Mouse (Mus musculus) urinary bladder, postnatal 36 days (tissue): ENCODE measurements at regions not wholly inside any gene's neighbourhood (a gene's known extent, or its start where the extent isn't known, plus 50 kb on each side); places are given as distances from the start of the nearest gene placed in this dataset.
"Not testable (repeated sequence)": the region's sequence is repeated elsewhere in the genome, so short reads cannot be mapped to it uniquely, and the experiment has no call there.

ENCODE experiments used
- DNase-seq, 2 experiments: peaks; one replicate each; pipeline ENCODE4 v3.0.0; 2022; ENCODE audit warnings: low spot score in 2 of 2, mixed read lengths in 1 of 2

DNA sequence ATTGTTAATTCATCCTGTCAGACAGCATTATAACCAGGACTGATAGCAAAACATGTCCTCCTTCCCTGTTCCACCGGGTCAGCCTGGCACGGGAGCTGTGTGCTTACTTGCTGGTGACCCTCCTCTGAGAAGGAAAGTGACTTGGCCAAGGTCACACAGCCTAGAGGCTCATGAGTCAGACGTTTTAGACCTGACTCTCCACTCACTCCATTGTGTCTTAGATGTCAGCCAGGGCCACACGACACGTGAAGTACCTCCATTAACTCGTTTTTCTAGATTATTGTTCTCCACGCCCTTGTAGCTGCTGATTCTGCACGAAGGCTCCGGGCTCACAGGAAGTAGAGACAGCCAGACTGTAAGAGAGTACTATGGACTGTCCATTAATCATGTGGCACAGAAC lies 340.8 kb downstream of the Diras2 start:
- no peak for DNase-seq

- DNase-seq: no peak
Observed at GRCm38 (mm10) chr13:52190848-52191590, 340.1 kb downstream of the Diras2 start.

GRCm38 (mm10) chr13:52196917-52197316 lies 334.2 kb downstream of the Diras2 start:
- no peak for DNase-seq

DNA sequence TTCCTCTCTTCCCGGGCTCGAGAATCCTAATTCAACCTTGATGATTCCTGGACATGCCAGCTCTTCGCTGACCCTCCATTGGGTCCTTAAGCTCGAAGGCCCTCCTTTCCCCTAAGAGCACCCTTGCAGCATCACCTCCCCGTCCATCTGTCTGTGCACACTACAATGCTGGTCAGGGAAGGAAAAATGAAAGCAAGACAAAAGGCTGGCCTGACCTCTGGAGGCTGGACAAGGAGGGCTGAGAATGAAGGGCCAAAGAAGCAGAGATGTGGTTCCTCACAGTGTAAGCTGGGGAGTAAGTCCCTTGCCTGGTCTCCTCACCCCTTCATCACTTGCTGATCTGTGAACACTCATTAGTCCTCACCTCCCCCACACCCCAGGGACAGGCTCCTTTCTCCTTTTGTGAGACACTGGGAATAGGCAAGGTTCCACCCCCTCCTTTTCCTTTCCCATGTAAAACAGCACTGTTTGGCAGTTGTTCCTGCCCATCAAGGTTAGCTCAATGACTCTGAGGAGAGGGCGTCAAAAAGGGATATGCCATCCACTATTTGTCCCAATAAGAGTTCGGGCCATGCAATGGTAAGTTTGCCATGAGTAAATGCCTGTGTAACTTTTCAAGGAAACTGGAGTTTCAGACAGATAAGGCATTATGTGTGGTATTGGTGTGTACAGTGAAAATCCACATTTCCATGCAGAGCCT lies 332.3 kb downstream of the Diras2 start:
- DNase-seq: no peak

- no peak for DNase-seq
Observed at GRCm38 (mm10) chr13:52202372-52202771, 328.7 kb downstream of the Diras2 start.

- DNase-seq: no peak
Observed at GRCm38 (mm10) chr13:52205951-52206350, 325.1 kb downstream of the Diras2 start.

GRCm38 (mm10) chr13:52216343-52216742 lies 314.7 kb downstream of the Diras2 start:
- no peak for DNase-seq

GRCm38 (mm10) chr13:52217066-52217465 lies 314.0 kb downstream of the Diras2 start:
- DNase-seq: no peak

- no peak for DNase-seq
Observed at GRCm38 (mm10) chr13:52217741-52218140, 313.3 kb downstream of the Diras2 start.

DNA sequence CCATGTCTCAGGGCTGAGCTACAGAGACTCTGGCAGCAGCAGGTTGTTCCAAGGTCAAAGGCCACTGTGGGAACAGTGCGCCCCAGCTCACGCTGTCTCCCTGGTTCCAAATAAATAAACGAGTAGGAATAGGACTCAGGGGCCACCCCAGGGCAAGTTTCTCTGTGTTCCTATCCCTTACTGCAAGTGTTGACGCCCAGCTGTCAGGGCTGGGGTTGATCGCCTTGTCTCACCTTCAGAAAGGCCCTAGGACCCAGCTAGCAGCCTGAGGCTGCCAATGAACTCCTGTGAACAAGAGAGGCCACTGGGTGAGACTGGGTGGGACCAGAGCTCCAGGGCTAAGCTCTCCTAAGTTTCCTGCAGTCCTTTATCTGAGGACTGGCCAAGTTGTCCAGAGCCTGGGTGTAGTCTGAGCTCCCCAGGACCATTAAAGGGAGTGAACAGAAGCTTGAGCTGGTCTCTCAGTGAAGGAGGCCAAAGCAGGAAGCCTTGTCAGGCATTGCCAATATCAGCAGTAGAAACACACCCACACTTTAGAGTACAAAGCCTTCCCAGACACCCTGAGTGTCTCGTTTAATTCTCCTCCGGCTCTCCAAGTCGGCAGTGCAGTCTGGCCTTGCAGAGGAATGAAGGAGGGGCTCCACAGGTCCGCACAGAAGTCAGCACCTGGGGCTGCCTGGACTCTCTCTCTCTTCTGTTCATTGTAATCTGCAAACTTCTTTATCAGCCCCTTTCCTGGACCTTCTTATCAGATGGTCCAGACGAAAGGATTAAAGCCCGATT lies 308.6 kb downstream of the Diras2 start:
- peak in 1 of 2 experiments; percentile 16 for DNase-seq

DNA sequence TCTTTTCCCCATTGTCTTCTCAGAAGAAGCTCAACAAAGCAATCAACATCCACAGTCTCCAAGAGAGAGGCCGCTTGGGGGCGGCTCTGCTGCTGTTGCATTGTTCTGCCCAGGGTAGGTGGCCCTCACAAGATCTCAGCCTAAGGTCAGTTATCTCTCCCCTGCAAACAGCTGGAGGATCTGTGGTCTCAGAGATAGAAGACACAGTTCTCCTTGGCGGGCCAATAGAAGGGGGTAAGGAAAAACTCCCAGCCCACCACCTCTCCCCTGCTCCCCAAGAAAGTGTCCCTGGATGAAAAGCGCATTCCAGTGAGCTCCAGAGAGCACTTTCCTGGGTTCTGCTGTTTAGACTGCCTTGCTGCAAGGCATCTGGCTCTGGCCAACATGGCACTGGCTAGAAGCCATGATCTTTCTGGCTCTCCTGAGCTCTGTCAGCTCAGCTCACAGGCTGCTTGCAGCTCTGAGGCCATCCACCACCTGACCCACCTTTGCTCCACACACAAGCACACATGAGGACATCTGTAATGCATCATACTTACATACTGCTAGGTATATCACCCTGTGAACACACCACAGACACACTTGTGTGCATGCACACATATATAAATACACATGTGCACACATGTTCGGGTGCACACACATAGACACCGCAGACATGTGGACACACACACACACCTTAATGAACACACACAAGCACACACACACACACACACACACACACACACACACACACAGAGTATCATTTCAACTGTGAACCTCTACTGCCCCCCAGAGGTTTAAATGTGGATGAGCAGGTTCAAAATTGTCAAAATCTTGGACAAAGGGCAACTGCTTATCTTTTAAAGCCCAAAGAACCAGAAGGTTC lies 307.7 kb downstream of the Diras2 start:
- DNase-seq: peak in 1 of 2 experiments; percentile 44

DNA sequence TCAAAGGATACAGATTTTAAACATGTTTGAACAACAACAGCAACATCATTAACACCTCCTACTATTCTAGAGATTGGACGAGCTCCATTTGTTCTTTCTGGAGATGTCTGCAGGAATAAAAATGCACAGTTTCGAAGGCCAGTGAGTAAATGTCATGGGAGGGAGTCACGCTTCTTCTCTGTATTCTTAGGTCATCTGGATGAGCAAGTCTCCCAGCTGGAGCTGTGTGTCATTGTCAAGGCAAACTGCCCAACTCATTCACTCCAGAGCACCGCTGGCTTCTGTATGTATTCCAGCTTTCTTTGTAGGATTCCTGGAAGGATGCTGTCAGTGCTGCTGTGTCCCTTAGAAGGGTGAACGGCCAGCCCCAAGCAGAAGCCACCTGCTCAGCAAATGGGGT lies 297.1 kb downstream of the Diras2 start:
- peak in 1 of 2 experiments; percentile 19 for DNase-seq

GRCm38 (mm10) chr13:52236105-52236504 lies 295.0 kb downstream of the Diras2 start:
- DNase-seq: peak in 1 of 2 experiments; percentile 23

- DNase-seq: no peak
Observed at GRCm38 (mm10) chr13:52239563-52239962, 291.5 kb downstream of the Diras2 start.

DNA sequence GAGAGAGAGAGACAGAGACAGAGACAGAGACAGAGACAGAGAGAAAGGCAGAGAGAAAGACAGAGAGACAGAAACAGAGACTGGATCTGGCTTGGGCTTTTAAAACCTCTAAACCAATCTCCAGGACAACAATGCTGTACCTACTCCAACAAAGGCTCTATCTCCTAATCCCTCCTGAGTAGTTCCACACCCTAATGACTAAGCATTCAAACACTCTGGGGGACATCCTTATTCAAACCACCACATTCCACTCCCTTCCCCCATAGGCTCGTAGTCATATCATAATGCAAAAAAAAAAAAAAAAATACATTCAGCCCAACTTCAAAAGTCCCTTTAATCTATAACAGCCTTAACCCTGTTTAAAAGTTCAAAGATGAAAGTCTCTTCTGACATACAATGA lies 289.3 kb downstream of the Diras2 start:
- no peak for DNase-seq

GRCm38 (mm10) chr13:52249492-52249891 lies 281.6 kb downstream of the Diras2 start:
- DNase-seq: no peak

DNA sequence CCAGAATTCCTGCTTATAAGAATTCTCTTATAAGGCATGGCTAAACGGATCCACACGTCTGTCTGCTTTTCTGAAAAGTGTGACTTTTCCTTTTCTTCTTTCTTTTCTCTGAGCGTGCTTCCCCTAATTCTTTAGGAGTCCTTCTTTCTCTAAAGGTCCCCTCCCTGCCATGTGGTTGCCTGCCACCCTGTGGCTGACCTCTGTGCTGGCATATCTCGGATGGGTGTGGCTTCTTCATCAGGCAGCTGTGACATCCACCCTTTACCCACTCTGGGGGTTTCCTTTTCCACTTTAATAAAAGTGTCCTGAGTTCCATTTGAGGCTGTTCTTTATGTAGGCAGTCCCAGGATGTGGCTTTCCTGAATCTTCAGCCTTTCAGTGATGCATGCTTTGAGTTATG lies 280.7 kb downstream of the Diras2 start:
- no peak for DNase-seq

DNA sequence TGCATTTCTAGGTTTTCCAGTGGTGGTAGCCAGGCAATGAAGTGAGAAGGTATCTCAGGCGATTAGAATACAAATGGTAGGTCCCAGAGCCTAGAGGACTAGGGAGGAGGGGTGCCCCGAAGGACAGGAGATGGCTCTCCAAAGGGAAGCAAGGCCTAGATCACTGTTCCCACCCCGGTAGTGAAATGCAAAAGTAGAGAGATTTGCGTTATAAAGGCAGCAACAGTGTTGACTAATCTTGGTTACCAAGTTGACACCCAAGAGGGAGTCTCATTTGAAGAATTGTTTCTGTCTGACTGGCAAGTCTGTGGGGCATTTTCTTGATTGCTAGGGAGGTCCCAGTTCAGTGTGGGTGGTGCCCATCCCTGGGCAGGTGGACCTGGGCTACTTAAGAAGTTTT lies 278.8 kb downstream of the Diras2 start:
- DNase-seq: no peak

DNA sequence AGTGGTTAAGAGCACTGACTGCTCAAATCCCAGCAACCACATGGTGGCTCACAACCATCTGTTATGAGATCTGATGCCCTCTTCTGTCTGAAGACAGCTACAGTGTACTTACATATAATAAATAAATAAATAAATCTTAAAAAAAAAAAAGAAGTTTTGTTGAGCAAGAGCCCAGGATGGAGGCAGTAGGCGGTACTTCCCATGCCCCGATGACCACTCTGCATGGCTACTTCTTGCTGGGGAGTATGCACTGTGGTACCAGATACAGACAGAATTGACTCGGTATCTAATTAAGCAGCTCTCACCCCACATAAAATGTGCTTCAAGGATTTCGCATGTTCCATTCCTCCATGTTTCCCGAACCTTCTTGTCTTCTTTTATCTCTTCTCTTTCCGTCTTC lies 278.4 kb downstream of the Diras2 start:
- DNase-seq: not testable (repeated sequence)

DNA sequence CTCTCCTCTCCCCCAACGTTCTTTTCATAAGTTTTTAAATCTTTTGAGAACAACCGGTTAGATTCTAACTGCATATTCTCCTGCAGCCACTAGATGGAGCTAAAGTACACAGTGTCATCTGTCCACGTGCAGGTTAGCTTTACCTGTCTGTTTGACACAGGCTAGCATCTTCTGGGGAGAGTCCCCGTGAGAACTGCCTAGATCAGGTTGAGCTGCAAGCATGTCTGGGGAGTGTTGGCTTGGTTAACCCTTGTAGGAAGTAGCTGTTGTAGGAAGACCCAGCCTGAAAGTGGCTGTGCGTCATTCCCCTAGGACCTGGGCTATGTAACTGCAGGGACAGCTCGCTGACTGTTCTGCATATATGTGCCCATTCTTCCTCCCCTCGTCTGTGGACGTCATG lies 277.9 kb downstream of the Diras2 start:
- peak in 1 of 2 experiments; percentile 4 for DNase-seq

GRCm38 (mm10) chr13:52254185-52254584 lies 276.9 kb downstream of the Diras2 start:
- no peak for DNase-seq
